Mouse (Mus musculus) lung, postnatal 0 days (tissue): ENCODE data around the gene Pck2.

Source experiments
- CTCF ChIP-seq: IDR thresholded peaks from 2 replicates; pipeline ENCODE4 v1.5.1; 2016; ENCODE audit warnings: antibody characterized with exemption, mild to moderate bottlenecking
- EP300 ChIP-seq: IDR thresholded peaks from 2 replicates; pipeline ENCODE4 v1.6.1; 2016; ENCODE audit warnings: antibody characterized with exemption, mild to moderate bottlenecking, control low read depth

DNA sequence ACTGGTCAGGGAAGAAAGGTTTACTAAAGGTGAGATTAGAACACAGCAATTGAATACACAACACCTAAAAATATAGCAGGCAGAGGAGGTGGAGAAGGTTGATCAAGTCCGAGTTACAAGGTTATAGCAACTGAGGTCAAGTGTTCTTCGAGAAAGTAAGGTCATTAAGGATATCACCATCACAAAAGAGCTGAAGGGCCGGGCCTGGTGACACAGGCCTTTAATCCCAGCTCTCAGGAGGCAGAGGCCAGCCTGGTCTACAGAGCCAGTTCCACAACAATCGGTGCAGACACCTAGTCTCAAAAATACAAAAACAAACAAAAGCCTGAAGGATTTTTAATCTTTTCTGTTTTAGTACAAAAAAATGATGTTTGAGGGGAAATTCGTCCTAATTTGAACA lies 11.3 kb downstream of the Pck2 start:
- TF ChIP-seq CTCF (no peak), EP300 (no peak)
